Mouse (Mus musculus) small intestine, adult 2 months (tissue): ENCODE data around the gene Syt15.

Source experiments
- CTCF ChIP-seq: fragments of 200-500 bp; IDR thresholded peaks from 2 replicates; pipeline ENCODE4 v1.5.1; 2012; ENCODE audit warnings: low read depth, mild to moderate bottlenecking, control low read depth, inconsistent platforms, low read length, moderate library complexity, mixed read lengths; ENCODE audit not compliant: insufficient replicate concordance, insufficient read length; ENCODE audit errors: extremely low read depth
- POLR2A ChIP-seq: fragments of 200-500 bp; IDR thresholded peaks from 2 replicates; pipeline ENCODE4 v1.6.1; 2012; ENCODE audit warnings: low read depth, mild to moderate bottlenecking, control low read depth, inconsistent platforms, low read length, moderate library complexity

GRCm38 (mm10) chr14:34219786-34220198 is 397 bp downstream of the Syt15 start:
- TF ChIP-seq CTCF (no peak), POLR2A (no peak)
